Mouse (Mus musculus) hindbrain, embryonic 16.5 days (tissue): ENCODE results near the gene Thsd7b. TPM values are rescaled to one million over a fixed set of nuclear protein-coding genes. Genes with fewer than 3 reads are reported as not detected.

Source experiments
- ATAC-seq: fragments of 200-750 bp; cut with Nextera tagmentation; 2 replicates; pipeline ENCODE4 v1.8.0; 2017; ENCODE audit warnings: moderate TSS enrichment, moderate library complexity
- H3K27ac ChIP-seq: fragments of 300-500 bp; sonication (generic); 2 replicates; pipeline ENCODE4 v1.5.1; 2014; ENCODE audit warnings: low read depth, mild to moderate bottlenecking, control low read depth, low read length, moderate library complexity
- H3K27me3 ChIP-seq: fragments of 300-500 bp; sonication (generic); replicated peaks from 2 replicates; pipeline ENCODE4 v1.6.1; 2014; ENCODE audit warnings: low read length; ENCODE audit not compliant: control insufficient read depth, insufficient read depth
- H3K36me3 ChIP-seq: fragments of 300-500 bp; sonication (generic); 2 replicates; pipeline ENCODE4 v1.6.1; 2014; ENCODE audit warnings: mild to moderate bottlenecking, low read length, moderate library complexity, mixed read lengths; ENCODE audit not compliant: control insufficient read depth, insufficient read depth
- H3K4me1 ChIP-seq: fragments of 300-500 bp; sonication (generic); 2 replicates; pipeline ENCODE4 v1.6.1; 2014; ENCODE audit warnings: low read depth, low read length; ENCODE audit not compliant: control insufficient read depth, insufficient read depth
- H3K4me2 ChIP-seq: fragments of 300-500 bp; sonication (generic); 2 replicates; pipeline ENCODE4 v1.6.1; 2014; ENCODE audit warnings: mild to moderate bottlenecking, low read length, control low read depth, moderate library complexity
- H3K4me3 ChIP-seq: fragments of 300-500 bp; sonication (generic); 2 replicates; pipeline ENCODE4 v1.5.1; 2014; ENCODE audit warnings: mild to moderate bottlenecking, low read length, control low read depth, moderate library complexity
- H3K9ac ChIP-seq: fragments of 300-500 bp; sonication (generic); 2 replicates; pipeline ENCODE4 v1.6.1; 2014; ENCODE audit warnings: low read depth, mild to moderate bottlenecking, control low read depth, low read length, moderate library complexity
- H3K9me3 ChIP-seq: fragments of 300-500 bp; sonication (generic); 2 replicates; pipeline ENCODE4 v1.6.1; 2014; ENCODE audit warnings: mild to moderate bottlenecking, low read length, moderate library complexity; ENCODE audit not compliant: control insufficient read depth
- WGBS: fragments of 180-500 bp; shearing (Covaris S2); extraction: QIAGEN DNeasy Blood & Tissue Kit; methylation state at CpG from one replicate; pipeline ENCODE4 v1.1.7; 2014; 5-methylcytosine and 5-hydroxymethylcytosine counted together
- polyA plus RNA-seq: library from polyadenylated mRNA; unstranded; fragments of >200 nt; fragmentation: Nextera tagmentation; extraction: Ambion mirVana; gene quantifications from 2 replicates; pipeline ENCODE4 v1.2.1, GENCODE M21; 2015

The Thsd7b gene
- polyA plus RNA-seq, 1 experiment from 2014 or later, result 14.7 TPM

GRCm38 (mm10) chr1:129493929-129494328, 220.8 kb downstream of the Thsd7b start:
- Histone ChIP-seq H3K4me2 (no peak overlapping the region), H3K36me3 (no peaks in the 10 kb centered on the region), H3K9me3 (no peaks in the 10 kb centered on the region), H3K4me1 (no peaks in the 10 kb centered on the region), H3K9ac (no peak overlapping the region), H3K4me3 (no peak overlapping the region), H3K27ac (no peak overlapping the region), H3K27me3 (no peaks in the 10 kb centered on the region)
- ATAC-seq, result no peak
- WGBS, result 55% methylated on average over 1 of the region's 1 CpGs

- Histone ChIP-seq H3K27me3 (no peaks in the 10 kb centered on the region), H3K9ac (no peak overlapping the region), H3K9me3 (no peaks in the 10 kb centered on the region), H3K27ac (no peak overlapping the region), H3K4me2 (no peak overlapping the region), H3K4me3 (no peak overlapping the region), H3K4me1 (no peaks in the 10 kb centered on the region), H3K36me3 (no peaks in the 10 kb centered on the region)
- WGBS, result 87% methylated on average over 3 of the region's 3 CpGs
- no peak for ATAC-seq
Observed at GRCm38 (mm10) chr1:129501707-129502106, 228.6 kb downstream of the Thsd7b start.

- Histone ChIP-seq H3K4me2 (no peak overlapping the region), H3K27ac (no peak overlapping the region), H3K9me3 (no peaks in the 10 kb centered on the region), H3K36me3 (no peaks in the 10 kb centered on the region), H3K4me3 (no peak overlapping the region), H3K4me1 (no peaks in the 10 kb centered on the region), H3K9ac (no peak overlapping the region), H3K27me3 (no peaks in the 10 kb centered on the region)
- 84% methylated on average over 1 of the region's 1 CpGs for WGBS
- no peak for ATAC-seq
Observed at GRCm38 (mm10) chr1:129516379-129516778, 243.3 kb downstream of the Thsd7b start.

- Histone ChIP-seq H3K36me3 (no peaks in the 10 kb centered on the region), H3K27ac (no peak overlapping the region), H3K27me3 (no peaks in the 10 kb centered on the region), H3K9me3 (no peaks in the 10 kb centered on the region), H3K9ac (no peak overlapping the region), H3K4me1 (no peaks in the 10 kb centered on the region), H3K4me3 (no peak overlapping the region), H3K4me2 (no peak overlapping the region)
- ATAC-seq, result no peak
- 73% methylated on average over 5 of the region's 5 CpGs for WGBS
Observed at GRCm38 (mm10) chr1:129519751-129520150, 246.6 kb downstream of the Thsd7b start.

GRCm38 (mm10) chr1:129526967-129527366, 253.9 kb downstream of the Thsd7b start:
- 81% methylated on average over 2 of the region's 2 CpGs for WGBS

GRCm38 (mm10) chr1:129532206-129532605, 259.1 kb downstream of the Thsd7b start:
- 89% methylated on average over 3 of the region's 3 CpGs for whole genome bisulfite sequencing
- no peaks in the 10 kb centered on the region for H3K4me1 ChIP-seq
- no peak for ATAC-seq

More at GRCm38 (mm10) chr1:129526967-129527366, 253.9 kb downstream of the Thsd7b start:
- H3K4me3 ChIP-seq, result no peak overlapping the region
- no peaks in the 10 kb centered on the region for H3K27me3 ChIP-seq
- 0 out of 2 replicates have a peak, but pooled peaks have one; percentile 37 for ATAC-seq
- H3K4me1 ChIP-seq, result no peaks in the 10 kb centered on the region
- no peaks in the 10 kb centered on the region for H3K36me3 ChIP-seq
- no peak overlapping the region for H3K27ac ChIP-seq
- no peak overlapping the region for H3K4me2 ChIP-seq
- no peak overlapping the region for H3K9ac ChIP-seq
- no peaks in the 10 kb centered on the region for H3K9me3 ChIP-seq

GRCm38 (mm10) chr1:129538508-129538907, 265.4 kb downstream of the Thsd7b start:
- ATAC-seq, result no peak
- H3K4me2 ChIP-seq, result no peak overlapping the region

More at GRCm38 (mm10) chr1:129532206-129532605, 259.1 kb downstream of the Thsd7b start:
- Histone ChIP-seq H3K27ac (no peak overlapping the region), H3K4me3 (no peak overlapping the region), H3K4me2 (no peak overlapping the region), H3K36me3 (no peaks in the 10 kb centered on the region), H3K9me3 (no peaks in the 10 kb centered on the region), H3K9ac (no peak overlapping the region), H3K27me3 (no peaks in the 10 kb centered on the region)

GRCm38 (mm10) chr1:129538970-129539369, 265.9 kb downstream of the Thsd7b start:
- H3K27me3 ChIP-seq, result no peaks in the 10 kb centered on the region
- H3K4me3 ChIP-seq, result no peak overlapping the region
- H3K36me3 ChIP-seq, result no peaks in the 10 kb centered on the region
- H3K27ac ChIP-seq, result no peak overlapping the region
- H3K4me2 ChIP-seq, result no peak overlapping the region
- 67% methylated on average over 4 of the region's 4 CpGs for WGBS
- H3K9ac ChIP-seq, result no peak overlapping the region
- ATAC-seq, result 0 out of 2 replicates have a peak, but pooled peaks have one; percentile 34
- H3K4me1 ChIP-seq, result no peaks in the 10 kb centered on the region
- no peaks in the 10 kb centered on the region for H3K9me3 ChIP-seq

More at GRCm38 (mm10) chr1:129538508-129538907, 265.4 kb downstream of the Thsd7b start:
- H3K4me3 ChIP-seq, result no peak overlapping the region
- no peaks in the 10 kb centered on the region for H3K4me1 ChIP-seq
- H3K27me3 ChIP-seq, result no peaks in the 10 kb centered on the region
- H3K9me3 ChIP-seq, result no peaks in the 10 kb centered on the region
- no peak overlapping the region for H3K9ac ChIP-seq
- no peak overlapping the region for H3K27ac ChIP-seq
- WGBS, result 59% methylated on average over 2 of the region's 2 CpGs
- no peaks in the 10 kb centered on the region for H3K36me3 ChIP-seq

- Histone ChIP-seq H3K27ac (no peak overlapping the region), H3K4me1 (no peaks in the 10 kb centered on the region), H3K36me3 (no peaks in the 10 kb centered on the region), H3K4me3 (no peak overlapping the region), H3K9ac (no peak overlapping the region), H3K9me3 (no peaks in the 10 kb centered on the region), H3K4me2 (no peak overlapping the region), H3K27me3 (no peaks in the 10 kb centered on the region)
- no peak for ATAC-seq
- WGBS, result 78% methylated on average over 1 of the region's 1 CpGs
Observed at GRCm38 (mm10) chr1:129540751-129541150, 267.6 kb downstream of the Thsd7b start.
